Mouse (Mus musculus): Measurements from ENCODE around the gene Mta3.

- TF ChIP-seq CTCF (IDR thresholded peaks at IDR 0.05; ENCODE audit: extremely low read depth, insufficient read length, insufficient replicate concordance, low read depth, low read length), result no peak
- TF ChIP-seq POLR2A (IDR thresholded peaks at IDR 0.05; ENCODE audit: low read depth, low read length), result no peak
Observed at GRCm38 (mm10) chr17:83829356-83829755, 123.4 kb downstream of the Mta3 start.
